Mouse (Mus musculus): ENCODE results near the gene Lef1. TPM values are rescaled to one million over a fixed set of nuclear protein-coding genes. Genes with fewer than 3 reads are reported as not detected.

The Lef1 gene
- total and polyA plus RNA-seq, 3 experiments: 0.18 to 0.54 TPM; not detected in 1

DNA sequence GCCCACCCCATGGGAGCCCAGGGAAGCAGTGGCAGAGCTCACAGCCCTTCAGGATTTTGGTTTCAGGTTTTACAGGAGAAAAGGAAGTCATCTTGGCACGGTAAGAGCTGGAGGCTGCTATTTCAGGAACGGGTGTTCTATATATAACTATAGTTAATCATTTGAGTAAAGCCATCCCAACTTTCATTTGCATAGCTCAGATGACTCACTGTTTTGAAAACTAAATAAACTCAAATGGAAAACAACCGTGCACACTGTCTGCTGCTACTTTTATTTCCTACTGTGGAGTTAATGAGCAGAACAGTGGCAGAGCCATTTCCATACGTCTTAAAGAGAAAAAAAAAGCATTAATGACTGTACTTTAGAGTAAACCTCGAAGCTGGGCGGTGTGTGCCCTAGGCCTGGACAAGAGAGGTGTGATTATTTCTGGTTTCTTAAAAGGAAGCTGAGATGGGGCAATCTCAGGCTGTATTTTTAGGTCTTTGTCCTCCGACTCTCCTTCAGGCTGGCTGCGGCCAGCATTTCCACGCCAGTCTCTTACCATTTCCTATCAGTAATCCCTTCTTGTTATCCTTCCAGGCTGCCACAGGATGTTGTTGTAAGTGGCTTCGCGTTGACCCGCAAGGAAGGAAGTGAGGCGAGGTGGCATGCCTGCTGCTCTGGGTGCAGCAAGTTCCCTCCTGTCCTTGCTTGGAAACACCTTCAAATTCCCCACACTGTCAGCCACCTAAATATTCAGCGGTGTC is 29.2 kb downstream of the Lef1 start:
- Histone ChIP-seq H3K27ac (ENCODE audit: control insufficient read depth, low read depth, low read length) (no peak overlapping the region), H3K9ac (ENCODE audit: control insufficient read depth, low read depth, low read length, poor library complexity, severe bottlenecking) (no peak overlapping the region), H3K9me3 (replicated peaks; ENCODE audit: insufficient read depth, low read length) (no peaks in the 10 kb centered on the region), H3K27me3 (ENCODE audit: control insufficient read depth in 1 of 2, insufficient read depth in 2 of 2, low read length in 2 of 2) (no peaks in the 10 kb centered on the region), H3K36me3 (ENCODE audit: control insufficient read depth in 1 of 2, insufficient read depth in 2 of 2, low read length in 2 of 2) (no peaks in the 10 kb centered on the region), H3K4me1 (ENCODE audit: control insufficient read depth in 1 of 2, insufficient read depth in 2 of 2, low read length in 2 of 2) (no peaks in the 10 kb centered on the region), H3K79me2 (ENCODE audit: control insufficient read depth, insufficient read depth, low read length, poor library complexity) (no peaks in the 10 kb centered on the region), H3K4me3 (ENCODE audit: control insufficient read depth in 1 of 2, insufficient read depth in 1 of 2, low read depth in 2 of 2, low read length in 2 of 2) (no peak overlapping the region)
- TF ChIP-seq MYC (IDR thresholded peaks at IDR 0.05; ENCODE audit: low read depth, low read length): no peak
- DNase-seq (ENCODE audit: low read depth, low spot score): no peak

DNA sequence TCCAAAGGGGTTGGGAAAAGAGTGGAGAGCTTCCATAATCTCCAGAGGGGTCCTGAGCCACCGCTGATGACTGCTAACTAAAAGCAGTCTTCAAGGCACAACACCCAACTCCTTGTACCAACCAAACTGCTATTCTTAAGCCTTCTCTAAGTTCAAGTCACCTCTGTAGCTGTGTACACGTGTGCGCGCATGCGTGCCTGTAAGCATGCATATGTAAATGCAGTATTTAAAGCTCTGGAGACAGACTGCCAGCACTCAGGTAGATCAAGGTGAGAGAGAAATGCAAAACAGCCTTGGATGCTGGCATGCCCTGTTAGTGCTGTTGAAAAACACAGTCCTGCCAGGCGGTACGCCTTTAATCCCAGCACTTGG is 29.8 kb downstream of the Lef1 start:
- no peaks in the 10 kb centered on the region for H3K9me3 ChIP-seq (replicated peaks; ENCODE audit: insufficient read depth, low read length)

DNA sequence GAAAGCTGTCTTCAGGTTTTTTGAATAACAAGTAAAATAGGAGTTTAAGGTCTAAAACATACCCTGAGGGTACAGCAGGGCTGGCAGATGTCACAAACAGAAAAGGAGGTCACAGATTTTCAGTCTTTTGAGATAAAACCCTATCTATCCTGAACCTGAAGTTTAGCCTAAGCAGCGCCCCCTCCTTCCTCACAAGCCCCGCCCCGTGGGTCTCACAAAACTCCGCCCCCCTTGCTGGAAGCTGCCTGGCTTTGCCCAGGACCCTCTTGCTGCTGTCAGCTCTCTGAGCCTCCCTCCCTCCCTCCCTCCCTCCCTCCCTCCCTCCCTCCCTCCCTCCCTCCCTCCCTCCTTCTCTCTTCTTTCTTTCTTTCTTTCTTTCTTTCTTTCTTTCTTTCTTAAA is 31.3 kb downstream of the Lef1 start:
- Histone ChIP-seq H3K36me3 (ENCODE audit: control insufficient read depth in 1 of 2, insufficient read depth in 2 of 2, low read length in 2 of 2) (no peaks in the 10 kb centered on the region), H3K9me3 (replicated peaks; ENCODE audit: insufficient read depth, low read length) (no peaks in the 10 kb centered on the region), H3K4me3 (ENCODE audit: control insufficient read depth in 1 of 2, insufficient read depth in 1 of 2, low read depth in 2 of 2, low read length in 2 of 2) (no peak overlapping the region), H3K27ac (ENCODE audit: control insufficient read depth, low read depth, low read length) (no peak overlapping the region), H3K79me2 (ENCODE audit: control insufficient read depth, insufficient read depth, low read length, poor library complexity) (no peaks in the 10 kb centered on the region), H3K9ac (ENCODE audit: control insufficient read depth, low read depth, low read length, poor library complexity, severe bottlenecking) (no peak overlapping the region), H3K27me3 (ENCODE audit: control insufficient read depth in 1 of 2, insufficient read depth in 2 of 2, low read length in 2 of 2) (no peaks in the 10 kb centered on the region), H3K4me1 (ENCODE audit: control insufficient read depth in 1 of 2, insufficient read depth in 2 of 2, low read length in 2 of 2) (no peaks in the 10 kb centered on the region)
- TF ChIP-seq ZC3H11A (IDR thresholded peaks at IDR 0.05; ENCODE audit: low read depth, low read length) (no peak), CTCF (IDR thresholded peaks at IDR 0.05 in 2 of 3, conservative IDR thresholded peaks at IDR 0.05 in 1 of 3; ENCODE audit: control insufficient read depth in 1 of 3, insufficient read depth in 1 of 3, low read depth in 2 of 3, low read length in 3 of 3, poor library complexity in 1 of 3, severe bottlenecking in 1 of 3) (no peak), MEF2A (IDR thresholded peaks at IDR 0.05; ENCODE audit: extremely low read depth, insufficient replicate concordance, low read depth, low read length, poor library complexity, severe bottlenecking) (no peak), POLR2AphosphoS5 (IDR thresholded peaks at IDR 0.05; ENCODE audit: borderline replicate concordance, low read depth, low read length) (no peak), POLR2AphosphoS2 (IDR thresholded peaks at IDR 0.05; ENCODE audit: low read length) (no peak), HCFC1 (IDR thresholded peaks at IDR 0.05; ENCODE audit: low read depth, low read length) (no peak), RAD21 (IDR thresholded peaks at IDR 0.05; ENCODE audit: low read depth, low read length) (no peak), USF1 (IDR thresholded peaks at IDR 0.05; ENCODE audit: low read depth, low read length) (no peak), MYB (IDR thresholded peaks at IDR 0.05; ENCODE audit: low read depth, low read length) (no peak), MAFK (IDR thresholded peaks at IDR 0.05; ENCODE audit: borderline replicate concordance, low read depth, low read length) (no peak), UBTF (IDR thresholded peaks at IDR 0.05; ENCODE audit: borderline replicate concordance, insufficient read depth, low read depth, low read length) (no peak), TBP (IDR thresholded peaks at IDR 0.05; ENCODE audit: low read depth, low read length) (no peak), NELFE (IDR thresholded peaks at IDR 0.05; ENCODE audit: low read depth, low read length) (no peak), TAL1 (IDR thresholded peaks at IDR 0.05; ENCODE audit: low read length) (no peak), ZNF384 (IDR thresholded peaks at IDR 0.05; ENCODE audit: low read depth, low read length) (no peak), CHD1 (IDR thresholded peaks at IDR 0.05; ENCODE audit: low read depth, low read length) (no peak), NRF1 (IDR thresholded peaks at IDR 0.05; ENCODE audit: insufficient read depth, low read depth, low read length, poor library complexity, severe bottlenecking) (no peak)
- DNase-seq (ENCODE audit: low read depth, low spot score): no peak

More for the DNA sequence above, 29.8 kb downstream of the Lef1 start:
- Histone ChIP-seq H3K79me2 (ENCODE audit: control insufficient read depth, insufficient read depth, low read length, poor library complexity) (no peaks in the 10 kb centered on the region), H3K9ac (ENCODE audit: control insufficient read depth, low read depth, low read length, poor library complexity, severe bottlenecking) (no peak overlapping the region), H3K36me3 (ENCODE audit: control insufficient read depth in 1 of 2, insufficient read depth in 2 of 2, low read length in 2 of 2) (no peaks in the 10 kb centered on the region), H3K27me3 (ENCODE audit: control insufficient read depth in 1 of 2, insufficient read depth in 2 of 2, low read length in 2 of 2) (no peaks in the 10 kb centered on the region), H3K4me3 (ENCODE audit: control insufficient read depth in 1 of 2, insufficient read depth in 1 of 2, low read depth in 2 of 2, low read length in 2 of 2) (no peak overlapping the region), H3K4me1 (ENCODE audit: control insufficient read depth in 1 of 2, insufficient read depth in 2 of 2, low read length in 2 of 2) (no peaks in the 10 kb centered on the region), H3K27ac (ENCODE audit: control insufficient read depth, low read depth, low read length) (no peak overlapping the region)
- DNase-seq (ENCODE audit: low read depth, low spot score): no peak
- TF ChIP-seq SMC3 (IDR thresholded peaks at IDR 0.05; ENCODE audit: low read depth, low read length) (no peak), USF2 (IDR thresholded peaks at IDR 0.05; ENCODE audit: borderline replicate concordance in 1 of 2, insufficient read depth in 1 of 2, low read depth in 1 of 2, low read length in 2 of 2) (no peak), NRF1 (IDR thresholded peaks at IDR 0.05; ENCODE audit: insufficient read depth, low read depth, low read length, poor library complexity, severe bottlenecking) (no peak), ELF1 (IDR thresholded peaks at IDR 0.05; ENCODE audit: low read depth, low read length) (no peak), NELFE (IDR thresholded peaks at IDR 0.05; ENCODE audit: low read depth, low read length) (no peak), MYC (IDR thresholded peaks at IDR 0.05; ENCODE audit: low read depth, low read length) (no peak), MXI1 (IDR thresholded peaks at IDR 0.05; ENCODE audit: low read depth, low read length) (no peak), ZNF384 (IDR thresholded peaks at IDR 0.05; ENCODE audit: low read depth, low read length) (no peak), TCF12 (IDR thresholded peaks at IDR 0.05; ENCODE audit: low read depth, low read length) (no peak)

Measured in MEL (cell line).